Mouse (Mus musculus) cerebellum, adult 11-12 months (tissue): ENCODE measurements at regions not wholly inside any gene's neighbourhood (a gene's known extent, or its start where the extent isn't known, plus 50 kb on each side); places are given as distances from the start of the nearest gene placed in this dataset.

ENCODE experiments used
- DNase-seq: peaks from one replicate; pipeline ENCODE4 v3.0.0; 2022

GRCm38 (mm10) chrX:11861119-11861708 lies 298.9 kb downstream of the Bcor start:
- peak; percentile 23 for DNase-seq

- DNase-seq, result no peak
These were observed 298.3 kb downstream of the Bcor start for GRCm38 (mm10) chrX:11861892-11862291.

DNA sequence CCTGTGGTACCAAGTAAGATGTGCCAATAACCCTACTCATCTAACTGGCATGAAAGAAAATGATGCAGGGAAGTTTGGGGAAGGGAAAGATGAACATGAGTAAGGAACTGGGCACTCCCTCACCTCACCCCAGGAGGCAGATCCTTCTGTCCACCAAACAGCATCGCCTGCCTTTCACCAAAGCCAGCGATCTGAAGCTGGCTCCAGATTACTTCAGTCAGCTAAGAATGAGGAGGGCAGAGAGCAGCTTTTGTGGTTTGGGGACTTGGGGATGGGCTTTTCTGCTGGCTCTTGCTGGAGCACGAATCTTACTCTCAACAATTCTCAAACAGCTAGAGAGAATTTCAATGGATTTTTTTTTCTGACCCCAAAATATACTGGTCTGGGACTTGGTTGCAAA lies 297.0 kb downstream of the Bcor start:
- no peak for DNase-seq

GRCm38 (mm10) chrX:11873913-11874312 lies 286.2 kb downstream of the Bcor start:
- DNase-seq, result no peak

DNA sequence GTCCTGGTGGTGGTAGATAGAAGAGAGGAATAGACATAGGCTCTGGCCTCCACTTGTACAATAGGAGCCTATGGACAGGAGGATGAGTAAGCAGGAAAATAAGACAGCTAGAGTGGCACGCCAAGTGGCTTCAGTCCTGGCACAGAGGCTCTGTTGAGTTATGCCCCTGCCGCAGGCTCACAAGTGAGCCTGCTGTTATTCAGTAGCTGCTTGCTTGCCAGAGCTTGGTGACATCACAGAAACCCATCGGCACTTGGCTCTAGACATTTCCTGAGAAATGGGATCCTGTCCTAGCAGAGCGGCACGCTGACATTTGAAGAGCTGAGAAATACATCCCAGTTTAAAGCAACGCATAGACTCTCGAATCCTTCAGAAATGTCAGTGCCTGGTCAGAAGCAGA lies 283.5 kb downstream of the Bcor start:
- DNase-seq, result no peak

- DNase-seq, result no peak
These were observed 282.1 kb downstream of the Bcor start for GRCm38 (mm10) chrX:11878028-11878427.

- DNase-seq, result no peak
These were observed 279.2 kb downstream of the Bcor start for GRCm38 (mm10) chrX:11880972-11881371.

- no peak for DNase-seq
These were observed 276.1 kb downstream of the Bcor start for GRCm38 (mm10) chrX:11883738-11884716.

- DNase-seq, result no peak
These were observed 267.8 kb downstream of the Bcor start for GRCm38 (mm10) chrX:11892396-11892795.

GRCm38 (mm10) chrX:11893606-11894279 lies 266.4 kb downstream of the Bcor start:
- DNase-seq, result no peak

GRCm38 (mm10) chrX:11894280-11894662 lies 265.9 kb downstream of the Bcor start:
- no peak for DNase-seq

DNA sequence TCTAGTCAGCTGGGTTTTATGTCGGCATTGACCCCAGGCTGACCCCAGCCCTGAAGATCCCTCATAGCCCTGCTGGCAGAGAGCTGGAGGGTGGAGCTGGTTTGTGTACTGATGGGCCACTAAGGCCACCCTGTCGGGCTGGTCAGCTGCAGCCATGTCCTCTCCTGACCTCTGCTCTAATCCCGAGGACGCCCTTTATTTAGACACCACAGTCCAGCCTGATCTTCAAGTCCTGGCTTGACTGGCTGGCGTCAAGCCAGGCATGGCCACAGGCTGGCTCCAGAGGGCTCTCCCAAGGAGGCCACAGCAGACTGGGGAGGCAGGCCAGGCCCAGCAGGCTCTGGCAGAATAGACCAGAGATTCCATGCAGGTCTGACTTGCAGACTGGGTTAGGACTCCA lies 264.8 kb downstream of the Bcor start:
- DNase-seq, result peak; percentile 11

DNA sequence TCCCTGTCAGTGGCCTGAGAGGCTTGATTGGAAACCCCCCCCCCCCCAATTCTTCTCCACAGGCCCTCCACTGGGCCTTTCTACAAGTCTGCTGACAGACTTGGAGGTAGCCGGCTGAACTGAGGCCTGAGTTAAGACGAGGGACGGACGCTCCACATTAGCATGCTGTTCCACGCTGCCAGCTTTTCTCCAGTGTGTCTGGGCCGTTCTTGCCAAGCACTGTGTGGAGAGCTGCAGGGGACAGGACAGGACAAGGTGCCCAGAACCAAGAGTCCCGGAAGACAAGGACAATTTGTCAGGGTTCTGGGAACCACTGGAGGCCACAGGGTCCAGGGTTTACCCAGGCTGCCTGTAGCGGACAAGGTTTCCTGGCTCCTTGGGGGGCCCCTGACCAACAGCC lies 261.9 kb downstream of the Bcor start:
- DNase-seq, result peak; percentile 12

GRCm38 (mm10) chrX:11899051-11899450 lies 261.1 kb downstream of the Bcor start:
- DNase-seq, result no peak

DNA sequence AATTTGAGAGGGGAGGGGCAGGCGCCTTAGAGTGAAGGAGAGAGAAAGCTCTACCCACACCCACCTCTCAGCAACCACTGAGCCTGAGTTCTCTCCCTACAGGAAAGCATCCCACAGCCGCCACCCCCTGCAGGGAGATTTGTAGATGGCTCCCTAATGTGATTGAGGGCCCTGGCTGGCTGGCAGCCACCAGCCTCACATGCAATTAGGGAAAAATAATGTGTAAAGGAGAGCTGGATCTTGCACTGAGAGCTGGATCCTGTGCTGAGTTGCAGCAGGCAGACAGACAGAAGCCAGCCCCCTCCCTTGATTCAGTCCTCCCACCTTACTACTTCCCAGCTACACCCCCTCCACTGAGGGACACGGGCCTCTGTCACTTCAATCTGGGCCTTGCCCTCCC lies 260.2 kb downstream of the Bcor start:
- no peak for DNase-seq

- no peak for DNase-seq
These were observed 258.4 kb downstream of the Bcor start for GRCm38 (mm10) chrX:11901791-11902190.

- no peak for DNase-seq
These were observed 256.9 kb downstream of the Bcor start for GRCm38 (mm10) chrX:11903116-11903700.

DNA sequence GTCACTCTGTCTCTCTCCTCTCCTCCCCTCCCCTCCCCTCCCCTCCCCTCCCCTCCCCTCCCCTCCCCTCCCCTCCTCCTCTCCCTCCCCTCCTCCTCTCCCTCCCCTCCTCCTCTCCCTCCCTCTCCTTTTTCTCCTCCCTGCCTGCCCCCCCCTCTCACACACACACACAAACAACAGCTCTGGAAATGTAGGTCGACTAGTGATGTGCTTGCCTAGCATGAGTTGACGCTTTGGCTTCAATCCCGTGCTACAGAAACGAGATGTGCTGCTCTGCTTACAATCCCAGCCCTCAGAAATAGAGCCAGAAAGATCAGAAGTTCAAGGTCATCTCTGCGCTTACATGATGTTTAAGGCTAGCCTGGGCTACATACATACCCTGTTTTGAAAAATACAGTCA lies 254.9 kb downstream of the Bcor start:
- no peak for DNase-seq

DNA sequence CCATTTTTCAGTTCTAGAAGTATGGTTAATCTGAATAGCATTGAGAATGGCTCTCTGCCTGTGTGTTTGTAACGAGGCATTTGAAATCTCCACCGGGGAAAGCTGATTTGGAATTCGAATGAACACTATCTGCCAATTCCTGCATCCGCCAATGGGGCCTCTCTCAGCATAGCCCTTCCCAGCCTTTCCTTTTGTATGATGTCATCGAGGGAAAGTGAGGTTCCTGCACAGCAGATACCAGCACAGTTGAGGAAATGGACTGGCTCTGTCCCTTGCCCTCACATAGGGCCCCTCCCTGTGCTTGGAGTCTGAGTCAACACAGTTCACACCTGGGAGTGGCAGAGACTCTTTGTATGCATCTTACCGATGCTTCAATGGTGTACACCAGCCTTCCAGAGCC lies 253.0 kb downstream of the Bcor start:
- DNase-seq, result no peak

GRCm38 (mm10) chrX:11915984-11916383 lies 244.2 kb downstream of the Bcor start:
- DNase-seq, result no peak

DNA sequence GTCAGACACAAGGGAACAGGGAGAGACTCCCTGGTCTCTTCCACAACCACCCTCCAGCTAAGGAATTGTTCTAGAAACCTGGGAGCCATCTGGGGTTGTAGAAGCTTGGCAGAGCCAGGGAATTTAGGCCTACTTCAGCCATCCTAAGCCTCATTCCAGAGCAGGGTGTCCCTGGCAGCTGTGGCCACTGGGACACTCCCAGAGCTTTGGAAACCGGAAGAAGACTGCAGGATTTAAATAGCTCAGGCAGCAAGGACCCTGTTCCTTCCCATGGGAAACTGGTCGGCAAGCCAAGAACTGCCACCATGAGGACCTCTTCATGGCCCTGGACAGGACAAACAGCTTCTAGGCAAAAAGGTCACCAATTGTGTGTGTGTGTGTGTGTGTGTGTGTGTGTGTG lies 239.9 kb downstream of the Bcor start:
- DNase-seq, result no peak

DNA sequence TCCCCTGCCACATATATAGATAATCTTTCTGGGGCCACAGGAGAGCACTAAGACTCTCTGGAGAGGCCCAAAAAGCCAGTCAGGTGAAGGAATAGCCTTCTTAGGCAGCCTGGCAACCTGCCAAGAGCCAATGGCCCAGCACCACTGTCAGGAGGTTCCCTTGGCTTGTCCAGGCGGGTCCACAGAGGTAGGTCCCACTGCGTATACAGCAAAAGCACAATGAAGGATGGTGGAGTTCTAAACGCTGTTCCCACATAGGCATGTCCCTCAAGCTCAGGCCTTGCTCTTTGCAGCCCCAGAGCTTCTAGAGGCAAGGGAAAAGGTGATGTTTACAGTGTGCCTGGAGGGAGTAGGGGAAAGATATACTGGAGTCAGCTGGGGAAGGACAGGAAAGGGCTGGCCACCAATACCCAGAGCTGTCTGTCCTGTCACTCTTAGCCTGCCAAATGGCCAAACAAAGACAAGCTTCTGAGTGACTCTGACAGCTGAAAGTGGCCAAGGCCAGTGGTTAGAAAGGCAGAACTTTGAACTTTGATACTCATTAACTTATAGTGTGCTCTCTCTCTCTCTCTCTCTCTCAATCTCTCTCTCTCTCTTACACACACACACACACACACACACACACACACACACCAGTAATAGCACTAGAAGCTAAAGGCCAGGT lies 235.4 kb downstream of the Bcor start:
- DNase-seq, result no peak
